Mouse (Mus musculus) neural tube, embryonic 14.5 days (tissue): ENCODE measurements at regions not wholly inside any gene's neighbourhood (a gene's known extent, or its start where the extent isn't known, plus 50 kb on each side); places are given as distances from the start of the nearest gene placed in this dataset.

Experiments
- ATAC-seq: fragments of 200-750 bp; cut with Nextera tagmentation; 2 replicates; pipeline ENCODE4 v1.8.0; 2017; ENCODE audit warnings: low read depth, mild to moderate bottlenecking, moderate TSS enrichment, moderate library complexity
- H3K27ac ChIP-seq: fragments of 300-500 bp; sonication (generic); 2 replicates; pipeline ENCODE4 v1.5.1; 2014; ENCODE audit warnings: low read depth, mild to moderate bottlenecking, control low read depth, low read length, moderate library complexity, mixed read lengths
- H3K27me3 ChIP-seq: fragments of 300-500 bp; sonication (generic); 2 replicates; pipeline ENCODE4 v1.6.1; 2014; ENCODE audit warnings: low read length; ENCODE audit not compliant: control insufficient read depth, insufficient read depth
- H3K36me3 ChIP-seq: fragments of 300-500 bp; sonication (generic); 2 replicates; pipeline ENCODE4 v1.6.1; 2014; ENCODE audit warnings: low read length, mixed read lengths; ENCODE audit not compliant: control insufficient read depth, insufficient read depth
- H3K4me1 ChIP-seq: fragments of 300-500 bp; sonication (generic); 2 replicates; pipeline ENCODE4 v1.6.1; 2014; ENCODE audit warnings: low read length; ENCODE audit not compliant: control insufficient read depth, insufficient read depth
- H3K4me2 ChIP-seq: fragments of 300-500 bp; sonication (generic); 2 replicates; pipeline ENCODE4 v1.6.1; 2014; ENCODE audit warnings: mild to moderate bottlenecking, low read depth, low read length, control low read depth
- H3K4me3 ChIP-seq: fragments of 300-500 bp; sonication (generic); 2 replicates; pipeline ENCODE4 v1.5.1; 2014; ENCODE audit warnings: low read depth, low read length, control low read depth, mixed read lengths
- H3K9ac ChIP-seq: fragments of 300-500 bp; sonication (generic); replicated peaks from 2 replicates; pipeline ENCODE4 v1.6.1; 2014; ENCODE audit warnings: low read depth, mild to moderate bottlenecking, control low read depth, low read length, mixed read lengths
- H3K9me3 ChIP-seq: fragments of 300-500 bp; sonication (generic); 2 replicates; pipeline ENCODE4 v1.6.1; 2016; ENCODE audit warnings: low read length; ENCODE audit not compliant: control insufficient read depth
- WGBS: fragments of 180-500 bp; shearing (Covaris S2); extraction: QIAGEN DNeasy Blood & Tissue Kit; methylation state at CpG from one replicate; pipeline ENCODE4 v1.1.7; 2014; 5-methylcytosine and 5-hydroxymethylcytosine counted together

DNA sequence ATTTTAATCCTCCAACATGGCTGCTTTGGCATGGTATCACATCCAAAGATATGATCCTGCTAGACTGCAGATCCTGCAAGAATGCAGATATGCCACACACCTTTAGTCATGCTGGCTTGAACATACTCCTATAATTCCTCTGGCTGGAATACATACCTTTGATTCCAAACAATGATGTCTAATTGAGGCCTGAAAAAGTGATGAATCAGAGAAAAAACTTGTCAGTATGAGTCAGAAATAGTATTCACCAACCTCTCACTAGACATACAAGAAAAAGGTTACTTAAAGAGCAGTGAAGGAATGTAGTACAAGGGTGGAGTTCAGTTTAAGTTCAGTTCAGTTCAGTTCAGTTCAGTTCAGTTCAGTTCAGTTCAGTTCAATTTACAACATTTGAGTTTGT lies 214.5 kb upstream of the Sema3a start:
- Histone ChIP-seq H3K9me3 (no peaks in the 10 kb centered on the region), H3K9ac (no peak overlapping the region), H3K4me1 (no peaks in the 10 kb centered on the region), H3K27me3 (no peaks in the 10 kb centered on the region), H3K27ac (no peak overlapping the region), H3K4me3 (no peak overlapping the region), H3K36me3 (no peaks in the 10 kb centered on the region), H3K4me2 (no peak overlapping the region)
- ATAC-seq, result no peak

DNA sequence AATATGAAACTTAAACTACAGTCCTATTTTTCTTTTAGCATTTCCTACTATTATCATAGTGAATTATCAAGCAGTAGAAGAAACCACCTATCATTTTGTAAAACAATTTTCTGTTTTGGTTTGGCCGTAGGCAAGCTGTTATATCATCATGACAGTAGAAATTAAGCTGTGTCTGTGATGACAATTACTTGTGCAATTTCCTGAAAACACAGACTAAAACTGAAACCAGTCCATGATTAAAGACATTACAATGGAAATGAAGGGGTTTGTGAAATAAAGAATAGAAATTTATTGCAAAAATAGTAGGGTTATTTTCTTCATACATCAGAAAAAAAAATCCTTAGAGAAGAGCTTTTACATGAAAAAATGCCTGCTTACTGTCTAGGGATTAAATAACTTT lies 210.8 kb upstream of the Sema3a start:
- Histone ChIP-seq H3K9me3 (no peaks in the 10 kb centered on the region), H3K9ac (no peak overlapping the region), H3K27ac (no peak overlapping the region), H3K4me3 (no peak overlapping the region), H3K27me3 (no peaks in the 10 kb centered on the region), H3K36me3 (no peaks in the 10 kb centered on the region), H3K4me2 (no peak overlapping the region), H3K4me1 (no peaks in the 10 kb centered on the region)
- ATAC-seq, result no peak
- 81% methylated on average over 1 of the region's 1 CpGs for WGBS

DNA sequence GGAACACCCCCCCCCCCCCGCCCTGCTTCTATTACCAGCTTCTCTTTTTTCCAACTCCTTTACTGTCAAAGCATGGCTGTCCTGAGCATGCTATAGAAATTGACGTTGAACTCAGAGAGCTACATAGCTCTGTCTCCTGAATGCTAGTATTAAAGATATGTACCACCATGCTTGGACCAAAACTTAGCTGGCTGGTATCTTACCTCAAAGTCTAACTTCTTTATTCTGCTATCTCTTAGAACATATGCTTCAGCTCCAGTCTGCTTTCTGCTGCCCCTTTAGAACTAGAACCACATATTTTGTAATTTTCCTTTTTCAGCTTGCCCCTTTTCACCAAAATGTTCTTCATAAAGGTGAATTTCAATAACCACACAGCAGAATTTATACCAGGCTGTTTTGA lies 205.9 kb upstream of the Sema3a start:
- Histone ChIP-seq H3K27me3 (no peaks in the 10 kb centered on the region), H3K9ac (no peak overlapping the region), H3K27ac (no peak overlapping the region), H3K9me3 (no peaks in the 10 kb centered on the region), H3K4me2 (no peak overlapping the region), H3K4me1 (no peaks in the 10 kb centered on the region), H3K4me3 (no peak overlapping the region), H3K36me3 (no peaks in the 10 kb centered on the region)
- no peak for ATAC-seq
- 85% methylated on average over 2 of the region's 2 CpGs for WGBS

DNA sequence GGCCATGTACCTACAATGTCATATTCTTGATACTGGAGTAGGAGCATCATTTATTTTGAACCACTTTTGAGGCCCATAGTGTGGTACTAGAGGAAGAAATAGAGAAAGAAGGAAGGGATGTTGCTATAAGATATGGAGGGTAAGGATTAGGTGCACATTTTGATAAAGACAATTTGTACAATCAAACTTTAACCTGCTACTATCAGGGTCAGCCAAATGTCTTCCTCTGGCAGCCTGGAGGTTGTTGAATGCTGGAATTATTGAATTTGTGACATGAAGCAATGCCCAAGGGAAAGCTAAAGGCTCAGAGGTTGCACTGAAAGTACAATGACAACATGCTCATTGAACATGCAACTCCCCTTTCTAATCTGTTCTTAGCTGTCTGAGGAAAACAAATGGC lies 202.3 kb upstream of the Sema3a start:
- H3K4me2 ChIP-seq, result no peak overlapping the region
- H3K9ac ChIP-seq, result no peak overlapping the region
- no peaks in the 10 kb centered on the region for H3K27me3 ChIP-seq
- ATAC-seq, result no peak
- no peak overlapping the region for H3K27ac ChIP-seq
- no peaks in the 10 kb centered on the region for H3K36me3 ChIP-seq
- no peak overlapping the region for H3K4me3 ChIP-seq
- no peaks in the 10 kb centered on the region for H3K9me3 ChIP-seq
- H3K4me1 ChIP-seq, result no peaks in the 10 kb centered on the region

DNA sequence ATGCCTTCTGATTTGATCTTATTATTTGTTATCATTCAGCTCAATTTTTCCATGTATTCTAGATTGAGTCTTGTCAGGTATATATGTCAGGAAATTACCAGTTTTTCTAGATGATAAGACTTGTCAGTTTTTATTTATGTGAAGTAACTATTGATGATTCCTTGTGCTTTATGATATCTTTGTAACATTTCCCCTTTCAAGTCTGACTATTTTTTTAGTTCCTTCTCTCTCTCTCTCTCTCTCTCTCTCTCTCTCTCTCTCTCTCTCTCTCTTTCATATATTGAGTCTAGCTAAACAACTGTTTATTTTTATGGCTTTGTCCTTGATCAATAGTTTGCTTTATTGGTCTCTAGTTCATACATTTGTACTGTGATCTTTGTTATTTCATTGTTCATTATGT lies 199.7 kb upstream of the Sema3a start:
- Histone ChIP-seq H3K4me1 (no peaks in the 10 kb centered on the region), H3K27me3 (no peaks in the 10 kb centered on the region), H3K9me3 (no peaks in the 10 kb centered on the region), H3K4me3 (no peak overlapping the region), H3K9ac (no peak overlapping the region), H3K4me2 (no peak overlapping the region), H3K27ac (no peak overlapping the region), H3K36me3 (no peaks in the 10 kb centered on the region)
- no peak for ATAC-seq

DNA sequence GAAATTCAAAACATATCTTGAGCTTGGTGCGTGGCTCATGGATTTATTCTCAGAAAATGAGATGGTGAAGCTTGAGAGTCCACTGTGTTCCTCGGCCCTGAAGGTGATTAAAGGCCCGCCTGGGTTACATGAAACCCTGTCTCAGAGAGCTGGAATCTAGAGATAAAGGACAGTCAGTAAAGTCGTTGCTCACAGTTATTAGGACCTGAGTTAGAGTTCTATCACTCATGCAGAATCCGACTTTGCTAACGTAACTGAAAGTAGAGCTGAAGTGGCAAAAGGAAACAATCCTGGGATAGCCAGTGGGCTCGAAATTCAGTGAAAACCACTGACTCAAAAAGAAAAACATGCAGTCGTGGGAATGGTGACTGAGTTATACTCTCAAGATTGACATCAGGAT lies 198.9 kb upstream of the Sema3a start:
- H3K4me3 ChIP-seq, result no peak overlapping the region
- WGBS, result 83% methylated on average over 8 of the region's 8 CpGs
- ATAC-seq, result no peak

DNA sequence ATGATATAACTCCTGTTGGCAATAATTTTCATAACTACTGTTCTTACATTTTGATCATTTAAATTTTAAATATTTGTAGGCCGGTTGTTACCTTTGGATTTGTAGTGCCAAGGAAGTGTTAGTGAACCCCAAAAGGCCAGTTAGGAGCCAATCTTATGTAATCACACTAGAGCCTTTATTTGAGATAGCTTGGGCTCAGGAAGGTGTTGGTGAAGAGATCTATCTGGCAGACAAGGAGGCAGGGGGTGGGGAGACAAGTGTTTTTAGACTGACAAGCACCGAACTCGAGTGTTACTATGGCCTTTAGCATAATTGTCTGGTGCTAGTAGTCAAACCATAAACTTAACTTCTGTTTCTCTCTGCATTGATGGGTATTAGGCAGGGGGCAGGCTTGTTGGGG lies 198.0 kb upstream of the Sema3a start:
- no peak overlapping the region for H3K4me2 ChIP-seq
- no peaks in the 10 kb centered on the region for H3K36me3 ChIP-seq
- H3K9me3 ChIP-seq, result no peaks in the 10 kb centered on the region
- no peaks in the 10 kb centered on the region for H3K27me3 ChIP-seq
- WGBS, result 77% methylated on average over 3 of the region's 3 CpGs
- H3K27ac ChIP-seq, result no peak overlapping the region
- no peaks in the 10 kb centered on the region for H3K4me1 ChIP-seq
- H3K9ac ChIP-seq, result no peak overlapping the region
- no peak overlapping the region for H3K4me3 ChIP-seq
- no peak for ATAC-seq

More for the DNA sequence above, 198.9 kb upstream of the Sema3a start:
- Histone ChIP-seq H3K27me3 (no peaks in the 10 kb centered on the region), H3K4me1 (no peaks in the 10 kb centered on the region), H3K9me3 (no peaks in the 10 kb centered on the region), H3K4me2 (no peak overlapping the region), H3K9ac (no peak overlapping the region), H3K36me3 (no peaks in the 10 kb centered on the region), H3K27ac (no peak overlapping the region)

DNA sequence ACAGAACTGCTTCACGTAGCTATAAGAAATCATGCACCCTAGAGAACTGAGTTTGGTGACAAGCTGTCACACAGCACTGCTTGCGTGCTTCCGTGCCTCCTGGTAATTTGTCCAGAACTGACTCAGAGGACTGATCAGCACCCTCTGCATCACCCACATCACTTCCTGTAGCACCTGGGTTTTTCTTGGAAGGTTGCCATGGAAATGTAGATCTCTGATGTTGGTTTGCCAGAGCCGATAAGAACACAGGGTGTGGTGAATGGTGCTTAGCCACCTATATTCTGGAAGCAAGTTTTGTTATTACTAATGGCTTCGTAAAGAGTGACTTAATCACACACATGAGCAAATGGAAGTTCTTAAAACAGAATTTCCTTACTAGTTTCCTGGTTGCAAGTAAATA lies 188.2 kb upstream of the Sema3a start:
- H3K4me3 ChIP-seq, result no peak overlapping the region
- H3K27ac ChIP-seq, result no peak overlapping the region
- no peaks in the 10 kb centered on the region for H3K4me1 ChIP-seq
- WGBS, result 65% methylated on average over 5 of the region's 5 CpGs
- no peaks in the 10 kb centered on the region for H3K9me3 ChIP-seq
- H3K4me2 ChIP-seq, result no peak overlapping the region
- H3K36me3 ChIP-seq, result no peaks in the 10 kb centered on the region
- ATAC-seq, result no peak
- H3K9ac ChIP-seq, result no peak overlapping the region
- H3K27me3 ChIP-seq, result no peaks in the 10 kb centered on the region

DNA sequence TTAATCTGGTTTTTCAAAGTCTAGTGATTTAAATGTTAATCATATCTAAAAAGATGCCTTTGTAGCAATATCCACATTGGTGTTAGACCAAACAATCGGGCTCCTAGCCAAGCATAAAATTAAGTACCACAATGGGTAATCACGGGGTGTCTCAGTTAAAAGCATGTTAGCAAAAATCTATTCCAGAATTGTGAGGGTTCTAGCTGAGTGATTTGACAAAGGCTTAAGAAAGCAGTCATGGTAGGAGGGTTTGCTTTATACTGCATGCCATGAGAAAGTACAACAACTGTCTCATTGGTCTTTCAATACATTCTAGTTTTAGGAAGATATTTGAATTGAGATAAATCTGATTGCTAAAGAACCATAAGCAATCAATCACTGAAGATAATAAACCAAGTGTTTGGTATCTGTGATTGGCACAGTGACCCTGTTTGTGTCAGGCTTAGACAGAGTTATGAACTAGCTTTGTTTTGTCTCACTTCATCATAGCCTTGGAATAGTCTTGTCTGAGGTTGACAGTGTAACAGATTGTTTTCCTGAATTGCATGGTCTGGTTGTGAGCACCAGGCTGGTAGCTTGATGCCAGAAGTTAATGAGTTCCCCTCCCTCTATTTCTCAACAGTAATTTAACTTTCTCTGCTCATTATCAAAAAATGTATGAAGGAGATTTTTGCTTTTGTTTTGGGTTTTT lies 186.9 kb upstream of the Sema3a start:
- Histone ChIP-seq H3K27me3 (no peaks in the 10 kb centered on the region), H3K4me2 (no peak overlapping the region), H3K9me3 (no peaks in the 10 kb centered on the region), H3K9ac (no peak overlapping the region), H3K36me3 (no peaks in the 10 kb centered on the region), H3K4me3 (no peak overlapping the region), H3K27ac (no peak overlapping the region), H3K4me1 (no peaks in the 10 kb centered on the region)
- 55% methylated on average over 2 of the region's 2 CpGs for WGBS
- no peak for ATAC-seq

DNA sequence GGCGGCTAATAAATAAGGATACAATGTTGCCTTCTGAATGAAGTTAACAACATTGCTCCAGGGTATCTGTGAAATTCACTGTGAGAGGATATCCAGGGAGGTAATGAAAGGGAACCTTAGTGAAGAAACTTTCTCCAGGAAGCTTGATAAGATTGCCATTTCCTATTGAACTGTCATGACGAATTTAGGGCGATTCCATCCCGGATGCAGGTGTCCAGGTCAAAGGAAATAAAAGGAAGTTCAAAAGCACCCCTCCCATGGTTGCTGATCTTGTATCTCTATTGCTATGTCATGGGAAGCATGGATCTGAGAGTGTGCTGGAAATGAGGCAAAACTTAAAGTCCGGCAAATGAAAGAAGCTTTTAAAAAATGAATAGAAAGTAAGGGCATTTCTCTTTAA lies 180.7 kb upstream of the Sema3a start:
- no peak for ATAC-seq
- Histone ChIP-seq H3K4me2 (no peak overlapping the region), H3K4me1 (no peaks in the 10 kb centered on the region), H3K27me3 (no peaks in the 10 kb centered on the region), H3K36me3 (no peaks in the 10 kb centered on the region), H3K27ac (no peak overlapping the region), H3K9ac (no peak overlapping the region), H3K9me3 (no peaks in the 10 kb centered on the region), H3K4me3 (no peak overlapping the region)
- 58% methylated on average over 5 of the region's 5 CpGs for WGBS
